Mouse (Mus musculus) 416B (cell line): ENCODE data around the gene Tbxas1.

ENCODE experiments used
- DNase-seq: peaks from one replicate; pipeline ENCODE4 v3.0.0; 2011; ENCODE audit warnings: low read depth

Tbxas1 gene

GRCm38 (mm10) chr6:38893615-38894014 lies 18.4 kb downstream of the Tbxas1 start:
- DNase-seq, result no peak

DNA sequence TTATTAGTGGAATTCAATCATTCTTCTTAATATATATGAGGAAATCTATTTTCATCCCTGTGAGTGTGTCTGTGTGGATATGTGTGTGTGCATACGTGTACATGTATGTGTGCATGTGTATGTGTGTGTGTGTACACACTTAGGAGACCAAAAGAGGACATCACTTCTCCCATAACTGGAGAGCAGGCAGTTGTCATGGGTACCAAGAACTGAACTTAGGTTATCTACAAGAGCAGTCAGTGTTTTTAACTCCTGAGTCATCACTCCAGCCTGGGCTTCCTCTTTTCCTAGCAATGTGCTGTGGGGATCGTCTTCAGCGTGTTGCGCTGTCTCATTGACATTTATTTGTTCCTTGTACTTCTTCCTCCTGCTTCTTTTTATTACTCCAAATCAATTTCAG lies 24.9 kb downstream of the Tbxas1 start:
- peak; percentile 89 for DNase-seq

- peak; percentile 36 for DNase-seq
Observed at GRCm38 (mm10) chr6:38900479-38901126, 25.4 kb downstream of the Tbxas1 start.

- no peak for DNase-seq
Observed at GRCm38 (mm10) chr6:38901152-38901551, 25.9 kb downstream of the Tbxas1 start.

GRCm38 (mm10) chr6:38901636-38902035 lies 26.4 kb downstream of the Tbxas1 start:
- no peak for DNase-seq

DNA sequence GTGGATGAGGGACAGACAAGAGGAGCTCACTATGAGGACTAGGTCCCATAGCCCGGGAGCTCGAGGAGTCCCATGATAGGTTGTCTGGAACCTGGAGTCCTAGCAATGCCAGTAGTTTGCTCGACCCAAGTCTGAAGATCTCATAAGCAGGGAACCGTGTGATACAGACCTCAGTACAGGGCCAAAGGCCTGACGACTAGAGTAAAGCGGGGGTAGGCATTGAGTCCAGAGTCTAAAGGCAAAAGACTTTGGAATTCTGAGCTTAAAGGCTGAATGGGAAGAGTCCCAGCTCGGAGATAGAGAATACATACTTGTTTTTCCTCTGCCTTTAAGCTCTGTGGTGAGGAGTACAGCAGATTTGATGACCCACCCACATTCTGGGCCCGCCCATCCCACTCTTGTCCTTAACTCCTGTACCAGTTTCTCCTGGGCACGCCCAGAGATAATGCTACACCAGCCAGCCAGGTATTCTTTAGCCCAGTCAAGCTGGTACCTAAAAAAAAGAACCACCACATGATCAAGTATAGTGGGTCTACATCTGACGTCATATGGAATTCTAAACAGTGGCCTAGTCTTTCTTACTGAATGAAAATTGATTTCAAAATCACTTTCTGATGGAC lies 27.7 kb downstream of the Tbxas1 start:
- no peak for DNase-seq

DNA sequence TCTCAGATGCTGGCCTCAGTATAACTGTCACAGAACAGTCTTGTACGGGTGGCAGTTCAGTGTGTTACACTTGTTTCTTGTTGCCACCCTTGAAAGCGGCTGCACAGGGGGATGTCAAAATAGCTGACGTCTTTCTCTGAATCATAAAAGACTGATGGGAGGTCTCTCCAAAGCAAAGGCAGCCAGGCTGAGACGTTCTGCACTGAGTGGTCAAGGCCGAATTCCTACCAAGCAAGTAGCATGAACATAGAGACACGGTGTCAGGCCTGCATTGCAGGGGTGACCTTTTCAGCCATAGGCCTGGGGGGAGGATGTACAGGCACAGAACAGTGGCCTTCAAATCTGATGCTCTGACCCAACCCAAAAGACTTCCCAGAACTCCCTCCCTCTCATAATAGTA lies 30.8 kb downstream of the Tbxas1 start:
- no peak for DNase-seq

DNA sequence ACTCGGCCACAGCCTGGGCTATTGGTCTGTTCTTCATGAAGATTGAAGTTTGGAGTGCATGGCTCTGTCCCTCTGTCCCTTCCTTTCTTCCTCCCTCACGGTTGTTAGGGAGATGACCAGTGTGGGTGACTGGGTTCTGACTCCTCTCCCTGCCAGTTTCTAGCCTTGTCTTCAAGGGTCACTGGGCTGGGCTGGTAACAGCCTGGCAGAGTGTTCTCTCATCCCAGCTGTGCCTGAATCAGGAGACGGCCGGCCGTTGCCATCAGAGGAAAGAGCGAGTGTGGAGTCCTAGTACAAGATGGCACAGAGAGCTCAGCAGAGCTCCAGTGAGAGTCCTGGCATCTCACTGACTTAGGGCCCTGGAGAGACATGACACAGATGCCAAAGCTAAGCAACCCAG lies 33.2 kb downstream of the Tbxas1 start:
- DNase-seq, result no peak

- peak; percentile 88 for DNase-seq
Observed at GRCm38 (mm10) chr6:38910828-38911559, 35.8 kb downstream of the Tbxas1 start.

DNA sequence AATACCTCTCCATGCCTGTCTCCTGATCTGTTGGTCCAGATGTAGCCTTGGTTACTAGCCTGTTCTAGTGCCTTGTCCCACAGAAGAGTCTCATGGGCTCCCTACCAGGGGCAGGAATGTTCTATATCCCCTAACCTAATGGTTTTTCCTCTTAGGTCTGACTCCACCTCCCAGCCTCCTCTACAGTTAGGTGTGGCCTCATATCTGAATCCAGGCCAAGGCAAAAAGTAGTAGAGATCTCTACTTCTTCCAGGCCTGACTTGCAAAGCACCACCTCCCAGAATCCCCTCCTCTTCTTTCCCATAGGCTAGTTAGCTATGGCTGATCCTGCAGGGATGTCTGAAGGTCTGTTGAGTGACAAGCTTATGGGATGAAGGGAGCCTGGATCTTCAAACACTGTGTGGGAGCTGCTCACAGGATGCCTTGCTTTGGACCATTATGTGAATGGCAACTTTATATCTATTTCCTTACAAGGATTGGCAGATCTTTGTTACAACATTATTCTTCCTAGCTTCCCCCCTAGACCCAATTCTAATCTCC lies 37.0 kb downstream of the Tbxas1 start:
- no peak for DNase-seq

DNA sequence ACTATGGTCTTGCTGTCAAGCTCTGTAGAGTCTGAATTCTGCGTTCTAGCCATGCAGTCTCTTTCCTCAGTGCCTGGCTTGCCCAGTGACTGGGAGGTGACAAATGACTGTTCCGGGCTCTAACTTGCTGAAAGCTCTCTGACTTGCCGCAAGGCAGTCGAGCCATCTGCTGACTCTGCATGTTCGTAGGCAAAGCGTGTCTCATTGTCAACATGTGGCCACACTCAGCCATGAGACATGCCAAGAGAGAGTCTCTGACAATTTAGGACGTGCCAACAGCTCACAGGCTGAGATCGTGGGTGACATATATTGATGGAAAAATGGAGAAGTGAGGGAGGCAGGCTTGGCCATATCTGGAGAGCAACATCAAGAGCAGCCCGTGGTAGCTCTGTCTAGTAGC lies 37.6 kb downstream of the Tbxas1 start:
- no peak for DNase-seq

DNA sequence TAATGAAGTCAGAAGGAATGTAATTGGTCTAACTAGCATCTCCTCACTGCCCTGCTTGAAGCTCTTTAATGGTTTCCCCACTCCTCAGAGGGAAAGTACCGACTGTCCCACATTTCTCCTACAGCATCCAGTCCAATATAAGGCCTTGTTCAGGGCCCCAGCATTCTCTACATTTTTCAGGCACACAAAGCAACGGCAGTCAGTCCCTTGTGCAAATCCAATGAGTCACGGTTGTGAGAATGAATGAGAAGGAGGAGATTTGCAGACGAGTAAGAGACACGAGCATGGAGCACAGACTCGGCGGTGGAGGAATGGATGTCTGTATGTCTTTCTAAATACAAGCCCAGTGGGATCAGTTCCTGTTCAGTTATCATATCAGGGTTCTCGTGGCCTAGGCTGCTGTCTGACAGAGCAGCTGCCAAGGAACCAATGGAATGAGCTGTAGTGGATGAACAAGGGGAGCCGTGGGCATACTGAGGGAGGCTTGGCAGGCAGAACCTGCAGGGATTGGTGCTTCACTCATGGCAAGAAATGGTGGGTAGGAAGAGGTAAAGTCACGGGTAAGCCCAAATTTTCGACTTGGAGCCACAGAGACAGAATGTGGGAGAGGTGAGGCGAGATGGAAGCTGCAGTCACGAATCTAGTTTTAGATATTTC lies 38.3 kb downstream of the Tbxas1 start:
- no peak for DNase-seq

DNA sequence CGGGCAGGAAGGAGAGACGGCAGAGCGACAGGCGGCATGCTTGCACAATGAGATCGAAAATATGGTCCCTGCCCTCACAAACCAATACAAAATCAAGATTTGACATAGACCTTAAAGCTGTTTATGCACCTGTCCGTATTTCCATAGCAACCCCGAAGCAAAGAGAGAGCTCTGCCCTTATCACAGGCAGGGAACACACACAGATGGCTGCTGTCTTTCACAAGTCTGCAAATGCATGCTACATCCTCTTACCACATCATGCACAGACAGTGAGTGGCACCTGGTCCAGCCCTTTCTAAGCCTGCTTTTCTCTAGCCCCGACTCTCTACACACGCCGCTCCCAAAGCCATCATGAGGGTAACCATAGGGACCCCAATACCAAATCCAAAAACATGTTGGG lies 39.0 kb downstream of the Tbxas1 start:
- no peak for DNase-seq

DNA sequence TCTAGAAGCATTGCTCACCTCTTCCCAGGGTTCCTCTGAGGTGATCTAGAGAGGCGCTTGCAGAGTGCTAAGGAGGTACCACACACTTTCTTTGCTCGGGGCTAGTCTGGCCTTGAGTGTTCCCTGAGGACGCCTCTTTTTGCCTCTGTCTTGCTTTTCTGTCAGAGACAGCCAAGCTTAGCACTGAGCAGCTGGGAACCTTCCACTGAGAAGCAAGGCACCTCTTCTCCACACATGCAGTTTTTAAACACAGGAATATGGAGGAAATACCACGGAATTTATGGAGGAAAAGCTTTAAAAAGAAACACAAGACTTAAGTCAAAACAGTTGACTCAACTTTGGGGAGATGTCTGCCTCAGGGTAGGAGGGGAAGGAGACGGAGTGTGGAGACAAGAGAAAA lies 40.6 kb downstream of the Tbxas1 start:
- no peak for DNase-seq

DNA sequence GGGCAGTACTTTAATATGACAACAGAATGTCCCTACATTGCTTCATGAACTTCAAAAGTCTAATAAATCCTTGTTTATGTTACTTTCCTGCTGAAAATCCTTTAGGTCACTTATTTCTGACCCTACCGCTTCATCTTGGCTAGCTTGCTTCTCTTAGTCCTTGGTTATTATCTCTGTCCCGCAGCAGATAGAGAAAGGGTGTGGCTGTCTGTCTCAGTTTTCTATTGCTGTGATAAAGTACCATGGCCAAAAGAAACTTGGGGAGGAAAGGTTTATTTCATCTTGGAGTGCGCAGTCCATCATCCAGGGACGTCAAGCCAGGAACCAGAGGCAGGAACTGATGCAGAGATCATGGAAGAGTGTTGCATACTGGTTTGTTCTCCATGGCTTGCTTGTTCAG lies 41.4 kb downstream of the Tbxas1 start:
- DNase-seq, result no peak

GRCm38 (mm10) chr6:38917415-38917814 lies 42.2 kb downstream of the Tbxas1 start:
- no peak for DNase-seq

DNA sequence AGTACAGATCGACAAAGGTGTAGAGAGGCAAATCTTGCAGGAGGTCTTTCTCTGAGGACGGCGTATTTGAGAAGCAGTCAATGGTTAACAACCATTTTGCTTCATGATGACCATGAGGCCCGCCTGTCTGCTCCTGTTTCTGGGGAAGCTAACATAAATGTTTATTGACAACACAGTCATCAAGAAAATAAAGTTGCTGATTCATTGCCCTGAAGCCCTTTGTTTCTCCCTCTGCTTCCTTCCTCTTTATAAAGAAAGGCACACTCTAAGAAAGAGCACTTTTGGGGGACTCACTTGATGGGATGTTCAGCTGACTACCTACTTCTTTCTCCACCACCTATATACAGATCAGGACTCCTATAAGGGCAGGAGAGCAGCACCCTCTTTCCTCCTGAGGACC lies 43.5 kb downstream of the Tbxas1 start:
- DNase-seq, result peak; percentile 37

DNA sequence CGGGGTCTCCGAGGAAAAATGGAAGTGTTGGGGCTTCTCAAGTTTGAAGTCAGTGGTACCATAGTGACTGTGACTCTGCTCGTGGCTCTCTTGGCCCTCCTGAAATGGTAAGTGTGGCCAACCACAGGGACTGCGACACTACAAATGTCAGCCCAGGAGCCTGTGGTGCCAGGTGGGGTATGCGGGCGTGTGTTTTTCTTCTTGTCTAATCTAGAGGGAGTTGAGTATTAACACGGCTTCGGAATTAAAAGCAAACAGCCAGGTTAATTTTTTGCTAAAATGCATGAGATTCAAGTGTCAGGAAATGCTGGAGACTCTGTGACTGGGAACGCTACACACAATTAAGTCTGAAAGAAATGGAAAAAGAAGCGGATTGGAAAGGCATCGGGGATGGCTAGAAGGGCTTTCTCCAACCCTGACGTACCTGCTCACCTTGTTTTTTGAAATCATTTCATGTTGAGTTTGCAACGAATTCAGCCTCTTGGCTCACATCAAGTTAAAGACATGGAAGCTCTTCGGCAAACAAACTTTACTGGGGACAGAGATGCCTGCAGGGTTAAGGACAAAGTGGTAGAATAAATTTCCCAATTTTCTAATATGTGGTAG lies 44.0 kb downstream of the Tbxas1 start:
- no peak for DNase-seq

GRCm38 (mm10) chr6:38920141-38920540 lies 44.9 kb downstream of the Tbxas1 start:
- no peak for DNase-seq

DNA sequence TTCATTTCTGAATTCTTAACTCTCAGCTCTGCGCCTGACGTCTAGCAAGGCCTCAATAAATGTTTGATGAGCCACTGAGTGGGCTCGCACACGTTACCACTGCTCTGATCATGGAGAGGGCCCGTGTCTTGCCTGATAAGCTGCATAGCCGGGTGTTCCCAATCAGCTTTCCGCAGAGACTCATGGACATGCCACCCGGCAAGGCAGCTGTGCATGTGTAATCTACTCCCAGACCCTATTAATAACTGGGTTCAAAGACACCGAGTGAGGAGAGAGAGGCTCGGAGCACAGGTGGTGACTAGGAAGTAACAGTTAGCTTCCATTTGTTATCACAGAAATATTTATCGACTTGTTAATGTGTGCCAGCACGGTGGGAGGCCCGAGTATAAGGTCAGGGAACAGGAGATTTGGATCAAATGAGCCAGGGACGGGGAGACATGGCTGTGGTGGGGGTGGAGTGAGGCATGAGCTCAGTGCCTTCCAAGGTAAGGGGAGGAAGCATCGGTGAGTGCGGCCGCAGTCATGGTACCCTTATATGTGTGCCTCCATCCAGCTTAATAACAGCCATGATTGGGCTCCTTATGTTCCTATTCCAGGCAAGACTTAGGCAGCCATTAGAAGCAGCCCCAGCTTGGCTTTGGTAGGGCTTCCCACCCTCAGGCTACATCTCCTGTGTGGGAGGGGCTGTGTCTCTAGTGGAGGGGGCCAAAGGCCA lies 46.0 kb downstream of the Tbxas1 start:
- DNase-seq, result no peak

- DNase-seq, result no peak
Observed at GRCm38 (mm10) chr6:38921810-38922116, 46.6 kb downstream of the Tbxas1 start.

DNA sequence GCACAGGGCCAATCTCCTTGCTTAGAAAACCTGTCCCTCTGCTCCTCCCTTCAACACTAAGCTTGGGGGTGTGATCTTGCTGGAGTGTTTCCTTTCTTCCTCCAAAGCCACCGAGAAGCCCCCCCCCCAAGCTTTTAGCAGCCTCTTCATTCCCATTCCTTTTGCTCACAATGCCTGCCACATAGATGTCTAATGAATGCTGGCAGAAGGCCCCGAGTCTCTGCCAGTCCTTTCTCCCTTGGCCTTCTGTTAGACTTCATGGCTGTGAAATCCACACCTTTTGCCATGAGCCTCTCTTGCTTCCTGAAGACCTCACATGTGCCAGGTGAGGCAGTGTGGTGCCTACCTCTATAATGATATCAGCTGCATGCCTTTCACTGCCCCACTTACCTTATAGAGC lies 47.3 kb downstream of the Tbxas1 start:
- no peak for DNase-seq
